Mouse (Mus musculus) embryonic facial prominence, embryonic 13.5 days (tissue): ENCODE data around the gene Cubn. TPM values are rescaled to one million over a fixed set of nuclear protein-coding genes. Genes with fewer than 3 reads are reported as not detected.
A peak's percentile ranks its signal among the peaks of the same experiment; 100 is the strongest.

Source experiments
- ATAC-seq: fragments of 200-750 bp; cut with Nextera tagmentation; 2 replicates; pipeline ENCODE4 v1.8.0; 2017; ENCODE audit warnings: low read depth; ENCODE audit not compliant: insufficient number of reproducible peaks, insufficient read depth, low FRiP score, low TSS enrichment
- H3K27ac ChIP-seq: fragments of 300-500 bp; sonication (generic); 2 replicates; pipeline ENCODE4 v1.5.1; 2015; ENCODE audit warnings: moderate library complexity, mild to moderate bottlenecking, inconsistent platforms
- H3K27me3 ChIP-seq: fragments of 300-500 bp; sonication (generic); 2 replicates; pipeline ENCODE4 v1.6.1; 2015; ENCODE audit warnings: mild to moderate bottlenecking, inconsistent platforms
- H3K36me3 ChIP-seq: fragments of 300-500 bp; sonication (generic); 2 replicates; pipeline ENCODE4 v1.6.1; 2015; ENCODE audit warnings: mild to moderate bottlenecking, inconsistent platforms
- H3K4me1 ChIP-seq: fragments of 300-500 bp; sonication (generic); 2 replicates; pipeline ENCODE4 v1.6.1; 2015; ENCODE audit warnings: inconsistent platforms
- H3K4me2 ChIP-seq: fragments of 300-500 bp; sonication (generic); 2 replicates; pipeline ENCODE4 v1.6.1; 2015; ENCODE audit warnings: moderate library complexity, mild to moderate bottlenecking, inconsistent platforms
- H3K4me3 ChIP-seq: fragments of 300-500 bp; sonication (generic); 2 replicates; pipeline ENCODE4 v1.5.1; 2015; ENCODE audit warnings: mild to moderate bottlenecking, inconsistent platforms
- H3K9ac ChIP-seq: fragments of 300-500 bp; sonication (generic); 2 replicates; pipeline ENCODE4 v1.6.1; 2015; ENCODE audit warnings: mild to moderate bottlenecking, inconsistent platforms
- H3K9me3 ChIP-seq: fragments of 300-500 bp; sonication (generic); 2 replicates; pipeline ENCODE4 v1.6.1; 2016; ENCODE audit warnings: inconsistent platforms
- WGBS: fragments of 180-500 bp; shearing (Covaris S2); methylation state at CpG from one replicate; pipeline ENCODE4 v1.1.7; 2015; ENCODE audit warnings: mixed read lengths; 5-methylcytosine and 5-hydroxymethylcytosine counted together
- polyA plus RNA-seq: library from polyadenylated mRNA; unstranded; fragments of >200 nt; fragmentation: Nextera tagmentation; extraction: Ambion mirVana; gene quantifications from 2 replicates; pipeline ENCODE4 v1.2.1, GENCODE M21; 2015

Cubn gene
- polyA plus RNA-seq, 1 experiment from 2014 or later = 0.14 TPM

- no peaks in the 10 kb centered on the region for H3K9me3 ChIP-seq
- H3K4me1 ChIP-seq = peaks cover 7% of the 10 kb centered on the region; the same call in 1 of the 2 replicates
- ATAC-seq = 0 out of 2 replicates have a peak, but pooled peaks have one; percentile 37
- H3K4me2 ChIP-seq = no peak overlapping the region
- 49% methylated on average over 8 of the region's 8 CpGs for WGBS
- no peaks in the 10 kb centered on the region for H3K27me3 ChIP-seq
- H3K4me3 ChIP-seq = no peak overlapping the region
- H3K9ac ChIP-seq = no peak overlapping the region
- H3K36me3 ChIP-seq = peaks cover 6% of the 10 kb centered on the region; the same call in 1 of the 2 replicates
- no peak overlapping the region for H3K27ac ChIP-seq
Observed at GRCm38 (mm10) chr2:13523540-13524456, 32.2 kb upstream of the Cubn start.

GRCm38 (mm10) chr2:13522106-13522505 lies 30.5 kb upstream of the Cubn start:
- Histone ChIP-seq H3K4me1 (peaks cover 7% of the 10 kb centered on the region; the same call in 1 of the 2 replicates), H3K4me3 (no peak overlapping the region), H3K27me3 (no peaks in the 10 kb centered on the region), H3K27ac (no peak overlapping the region), H3K9me3 (no peaks in the 10 kb centered on the region), H3K9ac (no peak overlapping the region), H3K4me2 (no peak overlapping the region), H3K36me3 (peaks cover 8% of the 10 kb centered on the region; the same call in 1 of the 2 replicates)
- WGBS = 68% methylated on average over 8 of the region's 8 CpGs
- ATAC-seq = no peak

DNA sequence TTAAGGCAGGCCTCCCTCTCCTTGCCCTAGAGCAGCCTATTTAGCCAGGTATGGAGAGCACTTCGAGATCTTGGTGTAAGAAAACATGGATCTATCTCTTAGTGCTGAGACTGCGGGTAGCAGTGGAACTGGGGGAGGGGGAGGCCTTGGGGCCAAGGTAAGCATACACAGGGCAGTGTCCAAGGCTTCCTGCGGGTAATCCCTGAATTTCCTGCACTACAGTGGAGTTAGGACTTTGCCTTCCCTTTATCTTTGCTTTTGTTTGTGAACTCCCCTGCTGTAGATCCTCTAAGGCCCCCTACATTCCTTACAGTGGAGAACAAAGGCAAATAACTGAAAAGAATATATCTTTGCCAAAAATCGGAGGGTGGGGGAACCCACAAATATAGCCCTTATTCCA lies 23.3 kb upstream of the Cubn start:
- Histone ChIP-seq H3K4me3 (no peak overlapping the region), H3K4me2 (no peak overlapping the region), H3K27ac (no peak overlapping the region), H3K9me3 (no peaks in the 10 kb centered on the region), H3K9ac (no peak overlapping the region), H3K27me3 (no peaks in the 10 kb centered on the region), H3K36me3 (peaks cover 11% of the 10 kb centered on the region; the same call in 1 of the 2 replicates), H3K4me1 (no peaks in the 10 kb centered on the region)
- ATAC-seq = no peak
- WGBS = 52% methylated on average over 4 of the region's 4 CpGs

GRCm38 (mm10) chr2:13502717-13503116 lies 11.1 kb upstream of the Cubn start:
- no peaks in the 10 kb centered on the region for H3K9me3 ChIP-seq
- no peak for ATAC-seq
- 84% methylated on average over 2 of the region's 2 CpGs for WGBS
- H3K4me1 ChIP-seq = no peaks in the 10 kb centered on the region
- no peak overlapping the region for H3K9ac ChIP-seq
- H3K27me3 ChIP-seq = no peaks in the 10 kb centered on the region
- no peak overlapping the region for H3K27ac ChIP-seq
- H3K4me2 ChIP-seq = no peak overlapping the region
- H3K36me3 ChIP-seq = no peaks in the 10 kb centered on the region
- H3K4me3 ChIP-seq = no peak overlapping the region

- ATAC-seq = no peak
- Histone ChIP-seq H3K27ac (no peak overlapping the region), H3K4me3 (no peak overlapping the region), H3K9me3 (no peaks in the 10 kb centered on the region), H3K36me3 (no peaks in the 10 kb centered on the region), H3K9ac (no peak overlapping the region), H3K27me3 (no peaks in the 10 kb centered on the region), H3K4me2 (no peak overlapping the region), H3K4me1 (no peaks in the 10 kb centered on the region)
- 63% methylated on average over 5 of the region's 5 CpGs for WGBS
Observed at GRCm38 (mm10) chr2:13501553-13501952, 9.9 kb upstream of the Cubn start.

DNA sequence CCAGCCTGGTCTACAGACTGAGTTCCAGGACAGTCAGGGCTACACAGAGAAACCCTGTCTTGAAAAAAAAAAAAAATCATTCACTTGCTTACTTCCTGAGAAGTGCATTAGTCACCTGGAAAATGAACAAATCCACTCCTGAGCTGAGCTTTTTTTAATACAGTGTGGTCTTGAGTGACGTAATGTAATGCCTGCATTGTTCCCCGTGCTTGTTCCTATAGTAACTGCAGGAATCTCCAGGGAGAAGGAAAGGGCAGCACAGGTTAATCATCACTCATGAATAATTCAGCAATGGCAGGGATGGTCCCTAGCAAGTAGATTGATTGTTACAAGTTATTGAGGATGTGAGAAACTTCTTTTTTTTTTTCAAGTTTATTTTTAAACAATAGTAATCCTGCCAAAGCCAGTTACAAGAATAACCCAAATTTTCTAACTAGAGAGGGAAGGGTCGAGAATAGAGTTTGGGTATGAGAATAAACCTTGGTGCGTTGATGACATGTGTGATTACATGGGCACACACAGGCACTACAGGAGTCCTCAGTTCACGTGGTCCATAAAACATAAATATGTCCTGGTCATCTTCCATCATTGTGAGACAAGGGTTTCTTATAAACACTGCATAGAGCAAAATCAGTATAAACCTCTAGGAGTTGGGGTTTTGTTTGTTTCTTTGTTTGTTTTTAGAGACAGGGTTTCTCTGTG lies 8.8 kb upstream of the Cubn start:
- ATAC-seq = no peak
- no peaks in the 10 kb centered on the region for H3K9me3 ChIP-seq
- no peak overlapping the region for H3K4me2 ChIP-seq
- H3K27ac ChIP-seq = no peak overlapping the region
- H3K4me1 ChIP-seq = no peaks in the 10 kb centered on the region
- H3K27me3 ChIP-seq = no peaks in the 10 kb centered on the region
- no peak overlapping the region for H3K9ac ChIP-seq
- no peak overlapping the region for H3K4me3 ChIP-seq
- no peaks in the 10 kb centered on the region for H3K36me3 ChIP-seq
- WGBS = 68% methylated on average over 5 of the region's 5 CpGs

DNA sequence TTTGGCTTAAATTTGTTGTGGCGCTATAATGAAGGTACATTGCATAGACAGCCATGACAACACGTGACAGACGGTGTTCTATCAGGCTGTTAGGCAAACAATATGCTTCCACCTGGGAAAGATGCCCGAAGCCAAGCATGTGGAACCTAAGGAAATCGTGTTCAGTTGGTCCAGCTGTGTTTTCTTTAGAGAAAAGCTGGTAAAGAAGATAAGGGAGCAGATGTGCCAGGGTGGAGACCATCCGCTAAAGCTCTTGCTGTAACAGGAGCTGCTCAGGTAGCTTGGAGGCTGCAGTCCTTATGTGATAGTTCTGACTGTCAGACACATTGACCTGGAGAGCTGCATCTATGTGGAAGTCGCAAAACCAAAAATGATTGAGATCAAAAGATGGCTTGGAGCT lies 7.6 kb upstream of the Cubn start:
- H3K36me3 ChIP-seq = no peaks in the 10 kb centered on the region
- no peak for ATAC-seq
- no peak overlapping the region for H3K27ac ChIP-seq
- no peak overlapping the region for H3K9ac ChIP-seq
- 81% methylated on average over 7 of the region's 7 CpGs for WGBS
- no peak overlapping the region for H3K4me3 ChIP-seq
- no peak overlapping the region for H3K4me2 ChIP-seq
- no peaks in the 10 kb centered on the region for H3K4me1 ChIP-seq
- no peaks in the 10 kb centered on the region for H3K9me3 ChIP-seq
- H3K27me3 ChIP-seq = no peaks in the 10 kb centered on the region

- no peak for ATAC-seq
- no peaks in the 10 kb centered on the region for H3K36me3 ChIP-seq
- WGBS = 68% methylated on average over 2 of the region's 2 CpGs
Observed at GRCm38 (mm10) chr2:13496087-13496486, 4.5 kb upstream of the Cubn start.

GRCm38 (mm10) chr2:13492927-13493326 lies 1.3 kb upstream of the Cubn start:
- H3K27ac ChIP-seq = no peak overlapping the region
- no peaks in the 10 kb centered on the region for H3K27me3 ChIP-seq
- H3K9ac ChIP-seq = no peak overlapping the region
- no peak overlapping the region for H3K4me3 ChIP-seq
- H3K4me2 ChIP-seq = no peak overlapping the region
- no peaks in the 10 kb centered on the region for H3K36me3 ChIP-seq
- peaks cover 13% of the 10 kb centered on the region for H3K4me1 ChIP-seq
- WGBS = 45% methylated on average over 4 of the region's 4 CpGs
- ATAC-seq = no peak
- H3K9me3 ChIP-seq = no peaks in the 10 kb centered on the region

More at GRCm38 (mm10) chr2:13496087-13496486, 4.5 kb upstream of the Cubn start:
- Histone ChIP-seq H3K4me2 (no peak overlapping the region), H3K4me1 (peaks cover 13% of the 10 kb centered on the region), H3K27me3 (no peaks in the 10 kb centered on the region), H3K27ac (no peak overlapping the region), H3K9ac (no peak overlapping the region), H3K9me3 (no peaks in the 10 kb centered on the region), H3K4me3 (no peak overlapping the region)

- Histone ChIP-seq H3K4me3 (no peak overlapping the region), H3K27ac (no peak overlapping the region), H3K4me2 (no peak overlapping the region), H3K9me3 (no peaks in the 10 kb centered on the region), H3K9ac (no peak overlapping the region), H3K4me1 (peaks cover 13% of the 10 kb centered on the region), H3K27me3 (no peaks in the 10 kb centered on the region), H3K36me3 (no peaks in the 10 kb centered on the region)
- 66% methylated on average over 2 of the region's 2 CpGs for WGBS
- ATAC-seq = no peak
Observed at GRCm38 (mm10) chr2:13490480-13490879, 1.1 kb downstream of the Cubn start.

- Histone ChIP-seq H3K27ac (no peak overlapping the region), H3K27me3 (no peaks in the 10 kb centered on the region), H3K9me3 (no peaks in the 10 kb centered on the region), H3K36me3 (no peaks in the 10 kb centered on the region), H3K4me1 (peaks cover 1% of the 10 kb centered on the region; the same call in 1 of the 2 replicates), H3K4me2 (no peak overlapping the region), H3K9ac (no peak overlapping the region), H3K4me3 (no peak overlapping the region)
- ATAC-seq = no peak
- 70% methylated on average over 8 of the region's 8 CpGs for WGBS
Observed at GRCm38 (mm10) chr2:13486470-13486869, 5.1 kb downstream of the Cubn start.

- no peak overlapping the region for H3K9ac ChIP-seq
- H3K9me3 ChIP-seq = no peaks in the 10 kb centered on the region
- 57% methylated on average over 3 of the region's 3 CpGs for WGBS
Observed at GRCm38 (mm10) chr2:13484566-13484965, 7.0 kb downstream of the Cubn start.

More at GRCm38 (mm10) chr2:13484566-13484965, 7.0 kb downstream of the Cubn start:
- ATAC-seq = no peak
- Histone ChIP-seq H3K36me3 (no peaks in the 10 kb centered on the region), H3K27me3 (no peaks in the 10 kb centered on the region), H3K27ac (no peak overlapping the region), H3K4me1 (no peaks in the 10 kb centered on the region), H3K4me3 (no peak overlapping the region), H3K4me2 (no peak overlapping the region)
